In the genomic region with DNA sequence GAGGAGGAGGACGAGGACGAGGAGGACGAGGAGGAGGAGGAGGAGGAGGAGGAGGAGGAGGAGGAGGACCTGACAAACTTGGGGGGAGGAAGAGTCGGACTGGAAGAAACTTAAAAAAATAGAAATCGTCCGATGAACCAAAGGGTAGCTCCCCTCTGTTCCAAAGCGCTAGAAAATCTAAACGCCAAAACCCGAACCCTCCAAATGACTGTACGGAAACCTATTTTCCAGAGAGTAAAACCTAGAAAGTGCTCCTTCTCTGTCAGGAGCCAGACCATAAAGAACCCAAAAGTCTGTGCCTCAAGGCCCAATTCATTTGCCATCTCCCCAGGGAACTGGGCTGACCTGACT, we compare ENCODE assay signal across 8 mouse cellular contexts. TPM values are rescaled to one million over a fixed set of nuclear protein-coding genes. Genes with fewer than 3 reads are reported as not detected.
DNase-seq lines count a peak whose midpoint lies in the region; ATAC-seq and TF ChIP-seq lines count a peak whose summit lies in the region.

No protein-coding gene starts in this region.

- DNase-seq in cerebellum, adult 2 months, result no peak
- no peak for DNase-seq in cerebellum, adult 11 months
- DNase-seq in neural tube, embryonic 11.5 days (ENCODE audit: low spot score), result no peak
- no peak for DNase-seq in neural tube, embryonic 10.5 days (ENCODE audit: extremely low spot score, low spot score)
- DNase-seq in gastrocnemius, postnatal 10 days, result no peak
- no peak for DNase-seq in embryo, embryonic 10.5 days (ENCODE audit: low spot score)

- no peak for ATAC-seq in neural tube, embryonic 11.5 days (ENCODE audit: insufficient read depth, low FRiP score, low TSS enrichment)
- ATAC-seq in limb, embryonic 15.5 days (ENCODE audit: insufficient number of reproducible peaks, low FRiP score, low TSS enrichment, low read depth), result no peak
- ATAC-seq in stomach, embryonic 16.5 days (ENCODE audit: insufficient read depth, low FRiP score), result no peak

- peak overlapping the region; percentile 73 for H3K9ac ChIP-seq in neural tube, embryonic 11.5 days (ENCODE audit: low read length)
- peak overlapping the region; percentile 41; the same call in 1 of the 2 replicates for H3K9ac ChIP-seq in limb, embryonic 15.5 days
- peak overlapping the region; percentile 86 for H3K9ac ChIP-seq in stomach, embryonic 16.5 days (ENCODE audit: low read length)

- H3K4me1 ChIP-seq in cerebellum, adult 2 months (ENCODE audit: control insufficient read depth, insufficient read depth, low read length), result no peaks in the 10 kb centered on the region
- H3K4me1 ChIP-seq in neural tube, embryonic 11.5 days (ENCODE audit: control insufficient read depth, insufficient read depth, low read length), result peaks cover 6% of the 10 kb centered on the region; the same call in 1 of the 2 replicates
- peaks cover 37% of the 10 kb centered on the region for H3K4me1 ChIP-seq in limb, embryonic 15.5 days
- H3K4me1 ChIP-seq in stomach, embryonic 16.5 days (ENCODE audit: control insufficient read depth, insufficient read depth, low read length), result peaks cover 31% of the 10 kb centered on the region

- H3K27me3 ChIP-seq in cerebellum, adult 2 months (ENCODE audit: control insufficient read depth, insufficient read depth, low read length), result no peaks in the 10 kb centered on the region
- 0 out of 2 replicates have a peak, but pooled peaks cover 4% of the 10 kb centered on the region for H3K27me3 ChIP-seq in neural tube, embryonic 11.5 days (ENCODE audit: control insufficient read depth, insufficient read depth, low read length)
- H3K27me3 ChIP-seq in limb, embryonic 15.5 days, result no peaks in the 10 kb centered on the region
- no peaks in the 10 kb centered on the region for H3K27me3 ChIP-seq in stomach, embryonic 16.5 days (ENCODE audit: control insufficient read depth, insufficient read depth, low read length)

- no peaks in the 10 kb centered on the region for H3K36me3 ChIP-seq in neural tube, embryonic 11.5 days (ENCODE audit: control insufficient read depth, insufficient read depth, low read length)
- H3K36me3 ChIP-seq in limb, embryonic 15.5 days, result no peaks in the 10 kb centered on the region
- H3K36me3 ChIP-seq in stomach, embryonic 16.5 days (ENCODE audit: control insufficient read depth, insufficient read depth, low read length), result no peaks in the 10 kb centered on the region

- no peak for TF ChIP-seq POLR2A in cerebellum, adult 2 months (IDR thresholded peaks at IDR 0.05; ENCODE audit: borderline replicate concordance, insufficient read depth, low read length)

- H3K9me3 ChIP-seq in neural tube, embryonic 11.5 days (ENCODE audit: control insufficient read depth, low read length), result no peaks in the 10 kb centered on the region
- no peaks in the 10 kb centered on the region for H3K9me3 ChIP-seq in limb, embryonic 15.5 days
- no peaks in the 10 kb centered on the region for H3K9me3 ChIP-seq in stomach, embryonic 16.5 days (replicated peaks; ENCODE audit: control insufficient read depth, low read length)

- peak overlapping the region; percentile 91 for H3K4me3 ChIP-seq in cerebellum, adult 2 months (replicated peaks; ENCODE audit: insufficient read depth, low read depth, low read length)
- peak overlapping the region; percentile 58 for H3K4me3 ChIP-seq in neural tube, embryonic 11.5 days (ENCODE audit: low read depth, low read length)
- H3K4me3 ChIP-seq in limb, embryonic 15.5 days, result peak overlapping the region; percentile 55
- peak overlapping the region; percentile 63 for H3K4me3 ChIP-seq in stomach, embryonic 16.5 days (replicated peaks; ENCODE audit: low read length)

- H3K27ac ChIP-seq in cerebellum, adult 2 months (ENCODE audit: insufficient read depth, low read length), result peak overlapping the region; percentile 97
- peak overlapping the region; percentile 91 for H3K27ac ChIP-seq in neural tube, embryonic 11.5 days (ENCODE audit: low read depth, low read length)
- peak overlapping the region; percentile 99 for H3K27ac ChIP-seq in limb, embryonic 15.5 days
- H3K27ac ChIP-seq in stomach, embryonic 16.5 days (ENCODE audit: low read length), result peak overlapping the region; percentile 99

- 16% methylated on average over 10 of the region's 10 CpGs for WGBS in cerebellum, adult 2 months
- 58% methylated on average over 7 of the region's 10 CpGs for WGBS in neural tube, embryonic 11.5 days
- WGBS in limb, embryonic 15.5 days, result 50% methylated on average over 7 of the region's 10 CpGs
- 45% methylated on average over 7 of the region's 10 CpGs for WGBS in stomach, embryonic 16.5 days

- no peak for TF ChIP-seq CTCF in cerebellum, adult 2 months (IDR thresholded peaks at IDR 0.05; ENCODE audit: borderline replicate concordance, insufficient read depth, low read depth, low read length)

- peak overlapping the region; percentile 63 for H3K4me2 ChIP-seq in neural tube, embryonic 11.5 days (ENCODE audit: low read depth)
- peak overlapping the region; percentile 67 for H3K4me2 ChIP-seq in limb, embryonic 15.5 days
- peak overlapping the region; percentile 61 for H3K4me2 ChIP-seq in stomach, embryonic 16.5 days (ENCODE audit: low read depth, low read length)

RNA-seq across cellular contexts. Expression of gene Ctdsp1, which starts 5.0 kb away (rescaled TPM):
- polyA plus RNA-seq in cerebellum, adult 2 months (2012; rRNA removed), result 35.7 and 37.2 TPM in 2 replicates
- 41.5 and 43.5 TPM in 2 replicates for polyA plus RNA-seq in neural tube, embryonic 11.5 days (2014; fragmentation: Nextera tagmentation; extraction: Ambion mirVana)
- polyA plus RNA-seq in limb, embryonic 15.5 days (2015; fragmentation: Nextera tagmentation; extraction: Ambion mirVana), result 82.4 and 85.4 TPM in 2 replicates
- 77.9 and 88.9 TPM in 2 replicates for polyA plus RNA-seq in stomach, embryonic 16.5 days (2015; fragmentation: Nextera tagmentation; extraction: Ambion mirVana)
- 100 to 1,000 TPM in 1 of 2 experiments, 10 to 100 TPM in 1; 99.4 to 103 TPM for total RNA-seq in gastrocnemius, postnatal 10 days (2021)

RNA-seq across cellular contexts. Expression of gene Slc11a1, which starts 11.3 kb away (rescaled TPM):
- polyA plus RNA-seq in cerebellum, adult 2 months (2012; rRNA removed), result 4.7 and 5.6 TPM in 2 replicates
- 1.9 and 2.3 TPM in 2 replicates for polyA plus RNA-seq in neural tube, embryonic 11.5 days (2014; fragmentation: Nextera tagmentation; extraction: Ambion mirVana)
- polyA plus RNA-seq in limb, embryonic 15.5 days (2015; fragmentation: Nextera tagmentation; extraction: Ambion mirVana), result 3.4 and 4.4 TPM in 2 replicates
- polyA plus RNA-seq in stomach, embryonic 16.5 days (2015; fragmentation: Nextera tagmentation; extraction: Ambion mirVana), result 7.7 and 8.7 TPM in 2 replicates
- 1 to 10 TPM; 2.5 to 5.2 TPM for total RNA-seq in gastrocnemius, postnatal 10 days (2021)

RNA-seq across cellular contexts. Expression of gene Vil1, which starts 22.8 kb away (rescaled TPM):
- polyA plus RNA-seq in cerebellum, adult 2 months (2012; rRNA removed), result 0.39 and 0.59 TPM in 2 replicates
- polyA plus RNA-seq in neural tube, embryonic 11.5 days (2014; fragmentation: Nextera tagmentation; extraction: Ambion mirVana), result 0.09 and 0.15 TPM in 2 replicates
- polyA plus RNA-seq in limb, embryonic 15.5 days (2015; fragmentation: Nextera tagmentation; extraction: Ambion mirVana), result 0.15 and 0.20 TPM in 2 replicates
- polyA plus RNA-seq in stomach, embryonic 16.5 days (2015; fragmentation: Nextera tagmentation; extraction: Ambion mirVana), result 29.1 and 29.8 TPM in 2 replicates
- under 1 TPM; 0.09 to 0.16 TPM for total RNA-seq in gastrocnemius, postnatal 10 days (2021)

RNA-seq across cellular contexts. Expression of gene Catip, which starts 24.4 kb away (rescaled TPM):
- 2.1 and 3.3 TPM in 2 replicates for polyA plus RNA-seq in cerebellum, adult 2 months (2012; rRNA removed)
- 0.20 and 0.26 TPM in 2 replicates for polyA plus RNA-seq in neural tube, embryonic 11.5 days (2014; fragmentation: Nextera tagmentation; extraction: Ambion mirVana)
- 1.6 and 2.0 TPM in 2 replicates for polyA plus RNA-seq in limb, embryonic 15.5 days (2015; fragmentation: Nextera tagmentation; extraction: Ambion mirVana)
- polyA plus RNA-seq in stomach, embryonic 16.5 days (2015; fragmentation: Nextera tagmentation; extraction: Ambion mirVana), result 0.66 and 0.77 TPM in 2 replicates
- total RNA-seq in gastrocnemius, postnatal 10 days (2021), result under 1 TPM; 0.16 to 0.36 TPM

Comparison
In these comparisons a context has a peak if more than half of its experiments do, and no peak if none do; other contexts are left out.
1. RNA of gene Vil1, which starts 22.8 kb away (polyA plus RNA-seq): 29.1 to 29.8 TPM in stomach, embryonic 16.5 days; 0.39 to 0.59 TPM in cerebellum, adult 2 months, 0.15 to 0.20 TPM in limb, embryonic 15.5 days and 0.09 to 0.15 TPM in neural tube, embryonic 11.5 days; every median in the first group is over 10 times any median in the second.
2. Peak in every context shown above with its lines, with median percentiles within 50 percentile points of each other: H3K27ac ChIP-seq, H3K4me3 ChIP-seq, H3K4me2 ChIP-seq and H3K9ac ChIP-seq.